Mouse (Mus musculus) right cerebral cortex, postnatal 4 days (tissue): ENCODE measurements around the gene St6galnac1.
A peak's percentile ranks its signal among the peaks of the same experiment; 100 is the strongest.
"Not testable (repeated sequence)": the region's sequence is repeated elsewhere in the genome, so short reads cannot be mapped to it uniquely, and the experiment has no call there.

Source experiments
- DNase-seq: peaks from one replicate; pipeline ENCODE4 v3.0.0-alpha.2; 2022

Gene St6galnac1

DNA sequence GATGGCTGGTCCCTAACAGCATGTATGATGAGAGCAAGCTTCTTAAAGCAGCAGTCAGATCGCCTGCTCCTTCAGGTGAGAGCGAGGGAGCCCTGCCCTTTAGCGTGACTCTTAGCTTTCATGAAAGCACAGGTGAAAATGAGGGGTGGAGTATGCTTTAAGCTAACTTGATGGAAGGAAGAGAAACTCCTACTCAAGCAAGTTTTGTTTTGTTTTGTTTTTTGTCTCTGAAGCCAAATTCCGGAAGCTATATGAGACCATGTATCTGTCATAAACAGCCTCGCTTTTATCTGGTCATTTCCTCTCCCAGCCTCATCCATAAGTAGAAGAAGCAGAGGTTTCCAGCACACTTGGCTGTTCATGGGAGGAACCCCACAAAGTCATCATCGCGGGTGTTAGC is at the start of gene St6galnac1:
St6galnac1 (minus strand) TSS at position 101 of the 400 bp plus-strand sequence.
- no peak for DNase-seq

- not testable (repeated sequence) for DNase-seq
Observed at GRCm38 (mm10) chr11:116823885-116824284, 48.6 kb upstream of the St6galnac1 start.

DNA sequence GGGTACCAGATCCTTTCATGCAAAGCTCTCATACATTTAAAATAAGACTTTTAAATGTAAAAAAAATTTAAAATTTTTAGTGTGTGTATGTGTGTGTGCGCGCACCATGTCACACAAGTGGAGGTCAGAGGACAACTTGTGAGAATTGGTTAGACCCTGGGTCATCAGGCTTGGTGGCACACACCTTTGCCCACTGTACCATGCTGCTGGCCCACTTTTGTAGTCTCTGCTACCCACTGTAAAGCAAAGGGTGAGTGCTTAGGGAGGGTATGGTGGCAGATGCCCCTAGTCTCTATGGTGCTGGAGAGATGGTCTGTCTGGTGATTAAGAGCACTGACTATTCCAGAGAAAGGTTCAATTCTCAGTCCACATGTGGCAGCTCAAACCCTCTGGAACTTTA is 47.9 kb upstream of the St6galnac1 start:
- DNase-seq: no peak

DNA sequence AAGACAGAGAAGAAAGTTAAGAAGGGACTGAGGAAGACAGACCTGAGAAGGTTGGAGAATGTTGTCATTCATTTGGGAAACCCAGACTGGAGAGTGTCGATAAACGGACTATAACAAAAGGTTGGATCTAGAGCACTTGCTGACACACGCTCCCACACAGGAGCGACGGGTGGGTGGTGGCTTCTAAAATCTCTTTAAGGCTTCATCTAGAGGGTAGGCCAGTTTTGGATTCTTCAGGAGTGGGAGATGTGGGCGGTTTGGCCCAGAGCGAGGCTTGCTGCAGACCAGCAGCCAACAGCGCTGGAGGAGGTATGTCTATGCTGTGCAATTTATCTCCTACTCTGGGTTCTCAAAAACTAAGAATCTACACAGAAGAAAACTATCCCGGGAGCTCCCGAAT is 47.3 kb upstream of the St6galnac1 start:
- DNase-seq: no peak

- DNase-seq: no peak
Observed at GRCm38 (mm10) chr11:116822215-116822614, 46.9 kb upstream of the St6galnac1 start.

GRCm38 (mm10) chr11:116821057-116821940 is 46.0 kb upstream of the St6galnac1 start:
- no peak for DNase-seq

GRCm38 (mm10) chr11:116819932-116820593 is 44.8 kb upstream of the St6galnac1 start:
- DNase-seq: no peak

GRCm38 (mm10) chr11:116818722-116819121 is 43.4 kb upstream of the St6galnac1 start:
- no peak for DNase-seq

GRCm38 (mm10) chr11:116817567-116817966 is 42.3 kb upstream of the St6galnac1 start:
- DNase-seq: no peak

- no peak for DNase-seq
Observed at GRCm38 (mm10) chr11:116816769-116817168, 41.5 kb upstream of the St6galnac1 start.

- no peak for DNase-seq
Observed at GRCm38 (mm10) chr11:116814884-116815415, 39.6 kb upstream of the St6galnac1 start.

DNA sequence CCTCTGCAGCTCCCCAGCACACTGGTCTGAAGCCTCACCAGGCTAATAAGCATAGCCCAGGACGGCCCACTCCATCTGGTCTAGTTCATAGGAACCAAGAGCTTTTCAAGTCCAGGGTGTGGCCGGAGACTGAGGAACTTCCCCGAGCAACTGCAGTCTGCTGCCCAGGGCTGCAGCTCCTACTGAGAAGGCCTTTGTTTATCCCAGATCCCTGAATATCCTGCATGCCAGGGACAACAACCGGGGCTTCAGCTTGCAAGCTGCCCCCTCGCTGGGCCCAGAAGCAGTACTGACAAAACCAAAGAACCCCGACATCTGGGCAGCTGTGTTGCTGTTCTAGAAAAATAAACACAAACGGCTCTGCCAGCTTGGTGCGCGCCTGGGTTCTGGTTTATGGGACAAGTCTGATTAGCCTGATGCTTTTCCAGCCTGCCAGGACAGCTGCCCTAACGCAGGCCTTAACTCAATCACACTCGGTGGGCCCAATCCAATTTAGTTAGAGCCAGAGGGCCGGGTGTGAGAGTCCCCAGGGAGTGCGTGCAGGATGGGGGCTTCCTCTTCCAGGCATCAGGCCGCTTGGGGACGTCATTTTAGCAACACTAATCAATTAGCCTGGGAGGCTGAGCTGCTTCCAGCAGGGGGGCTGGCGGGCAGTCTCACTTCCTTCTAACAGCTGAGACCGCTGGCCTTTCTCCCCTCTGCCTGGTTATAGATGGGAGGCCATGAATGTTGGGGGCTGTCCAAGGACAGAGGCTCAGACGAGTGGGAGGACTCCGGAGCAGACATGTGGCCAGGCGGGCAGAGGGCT is 39.0 kb upstream of the St6galnac1 start:
- DNase-seq: no peak

DNA sequence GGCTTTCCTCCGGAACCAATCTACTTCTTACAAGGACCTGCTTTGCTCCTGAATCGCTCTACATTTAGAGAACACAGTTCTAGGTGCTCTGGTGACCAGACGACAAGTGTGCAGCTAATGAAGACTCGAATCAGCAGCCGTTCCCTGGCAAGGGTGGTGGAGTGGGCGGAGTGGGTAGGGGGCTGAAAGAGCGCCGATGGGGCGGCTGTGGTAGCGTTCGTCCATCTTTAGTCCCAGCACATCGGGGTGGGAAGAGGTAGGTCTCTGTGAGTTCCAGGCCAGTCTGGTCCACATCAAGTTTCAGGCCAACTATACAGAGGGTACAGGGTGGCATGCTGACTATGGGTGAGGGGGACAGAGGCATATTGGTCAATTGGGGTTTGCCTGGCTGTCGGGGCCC is 38.3 kb upstream of the St6galnac1 start:
- no peak for DNase-seq

DNA sequence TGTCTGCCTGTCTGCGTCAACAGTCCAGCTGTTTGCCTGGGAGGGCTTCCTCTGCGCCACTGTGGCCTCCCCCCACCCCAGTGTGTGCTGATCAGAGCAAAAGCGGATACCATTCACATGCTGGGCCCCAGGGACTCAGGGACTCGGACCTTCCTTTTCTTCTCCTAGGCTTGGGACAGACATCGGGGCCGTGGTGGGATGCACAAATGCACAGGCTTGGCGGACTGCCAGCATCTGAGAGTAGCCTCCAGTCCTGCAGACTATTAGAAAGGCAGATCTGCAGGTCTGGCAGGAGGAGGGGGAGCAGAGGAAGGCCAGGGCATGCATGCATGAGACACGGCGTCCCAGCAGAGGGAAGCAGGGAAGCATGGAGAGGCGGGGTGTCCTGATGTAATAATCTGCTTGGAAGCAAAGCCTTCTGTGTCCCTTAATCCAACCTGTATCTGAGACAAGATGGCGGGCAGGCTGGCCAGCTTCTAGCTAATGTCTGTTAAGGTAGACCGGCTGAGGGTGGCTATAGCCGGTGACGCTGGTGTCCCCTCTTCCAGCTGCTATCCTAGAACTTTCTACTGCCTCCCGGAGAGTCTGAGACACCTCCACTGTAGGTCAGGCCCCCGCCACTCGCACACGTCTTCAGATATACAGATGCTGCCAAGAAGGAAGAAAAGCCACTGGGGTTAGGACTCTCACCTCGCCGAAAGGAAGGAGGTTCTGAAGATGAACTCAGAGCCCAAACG is 37.7 kb upstream of the St6galnac1 start:
- no peak for DNase-seq

DNA sequence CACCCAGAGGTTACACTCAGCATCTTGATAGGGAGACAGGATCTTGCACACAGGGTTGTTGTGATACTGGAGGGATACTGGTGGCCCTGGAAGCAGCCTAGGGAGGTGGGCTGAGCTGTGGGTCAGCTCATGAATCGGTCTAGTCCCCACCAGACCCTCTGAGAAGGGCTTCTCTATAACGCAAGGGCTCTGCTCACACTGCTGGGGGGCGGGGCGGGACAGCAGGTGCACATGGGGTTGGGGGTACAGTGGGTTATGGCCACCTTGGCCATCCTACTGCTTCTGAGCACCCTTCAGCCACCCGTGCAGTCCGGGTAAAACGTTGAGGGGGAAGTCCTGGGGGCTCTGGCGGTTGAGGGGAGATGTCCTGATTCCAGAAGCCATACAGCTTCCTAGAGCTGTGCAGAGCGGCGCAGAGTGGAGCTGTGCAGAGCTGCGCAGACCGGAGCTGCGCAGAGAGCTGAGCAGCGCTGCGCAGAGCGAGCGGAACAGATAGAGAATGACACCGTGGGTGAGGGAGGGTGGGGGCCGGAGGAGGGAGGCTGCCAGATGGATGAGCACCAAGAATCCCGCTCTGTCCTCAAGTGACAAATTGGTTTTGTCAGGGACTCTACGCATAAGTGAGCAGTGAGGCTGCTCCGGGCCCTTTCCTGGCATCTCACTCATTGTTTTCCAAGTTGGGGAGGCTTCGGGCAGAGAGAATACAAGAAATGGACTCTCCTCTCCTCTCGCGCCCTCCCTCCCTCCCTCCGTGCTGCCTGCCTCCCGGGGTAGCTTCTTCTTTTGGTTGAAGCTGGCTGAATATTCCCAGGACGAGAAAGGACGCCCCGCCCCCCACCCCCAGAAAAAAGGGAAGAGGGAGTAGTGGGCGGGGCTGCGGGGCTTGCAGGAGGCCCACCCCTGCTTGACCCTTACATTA is 35.9 kb upstream of the St6galnac1 start:
- peak; percentile 76 for DNase-seq

DNA sequence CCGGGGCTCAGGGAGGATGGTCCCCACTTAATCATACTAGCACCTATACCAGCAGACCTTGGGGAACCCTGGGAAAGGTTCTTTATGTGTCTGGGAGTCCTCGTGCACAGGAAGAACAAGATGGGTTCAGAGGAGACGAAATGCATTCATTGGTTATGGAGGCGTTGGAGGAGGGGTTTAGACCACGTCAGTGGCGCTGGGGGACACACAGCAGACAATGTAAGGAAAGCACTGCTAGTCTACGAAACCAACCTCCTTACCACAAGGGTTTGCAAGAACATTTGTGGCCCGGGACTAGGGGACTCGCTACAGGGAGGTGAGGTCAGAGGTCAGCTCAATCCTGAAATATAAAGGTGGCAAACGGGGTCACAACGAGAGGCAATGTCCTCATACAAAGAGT is 35.2 kb upstream of the St6galnac1 start:
- no peak for DNase-seq

GRCm38 (mm10) chr11:116809520-116809919 is 34.2 kb upstream of the St6galnac1 start:
- no peak for DNase-seq

DNA sequence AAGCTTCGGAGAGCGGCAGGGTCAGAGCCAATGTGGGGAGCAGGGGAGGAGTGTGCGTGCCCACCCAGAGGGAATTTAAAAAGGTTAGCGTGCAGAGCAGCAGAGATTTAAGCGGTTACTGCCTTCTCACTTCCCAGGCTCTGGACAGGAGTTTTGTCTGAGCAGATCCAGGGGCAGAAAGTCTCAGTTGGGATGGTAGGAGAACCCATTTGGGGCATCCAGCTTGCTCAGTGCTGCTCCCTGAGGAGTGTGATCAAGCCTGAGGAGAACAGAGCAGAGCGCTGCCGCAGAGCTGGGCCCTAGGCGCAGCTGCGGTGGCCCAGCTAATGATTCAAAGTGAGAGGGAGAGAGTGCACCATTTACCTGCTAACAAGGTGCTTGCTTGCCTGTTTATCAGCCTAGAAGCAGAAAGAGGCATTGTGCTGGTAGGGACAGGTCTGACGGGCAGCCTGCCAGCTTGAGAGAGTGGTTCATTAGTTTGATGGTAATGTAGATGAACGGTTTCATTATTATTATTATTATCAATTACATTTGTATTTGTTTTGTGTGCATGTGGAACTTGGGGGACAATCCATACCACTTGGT is 33.6 kb upstream of the St6galnac1 start:
- DNase-seq: no peak

DNA sequence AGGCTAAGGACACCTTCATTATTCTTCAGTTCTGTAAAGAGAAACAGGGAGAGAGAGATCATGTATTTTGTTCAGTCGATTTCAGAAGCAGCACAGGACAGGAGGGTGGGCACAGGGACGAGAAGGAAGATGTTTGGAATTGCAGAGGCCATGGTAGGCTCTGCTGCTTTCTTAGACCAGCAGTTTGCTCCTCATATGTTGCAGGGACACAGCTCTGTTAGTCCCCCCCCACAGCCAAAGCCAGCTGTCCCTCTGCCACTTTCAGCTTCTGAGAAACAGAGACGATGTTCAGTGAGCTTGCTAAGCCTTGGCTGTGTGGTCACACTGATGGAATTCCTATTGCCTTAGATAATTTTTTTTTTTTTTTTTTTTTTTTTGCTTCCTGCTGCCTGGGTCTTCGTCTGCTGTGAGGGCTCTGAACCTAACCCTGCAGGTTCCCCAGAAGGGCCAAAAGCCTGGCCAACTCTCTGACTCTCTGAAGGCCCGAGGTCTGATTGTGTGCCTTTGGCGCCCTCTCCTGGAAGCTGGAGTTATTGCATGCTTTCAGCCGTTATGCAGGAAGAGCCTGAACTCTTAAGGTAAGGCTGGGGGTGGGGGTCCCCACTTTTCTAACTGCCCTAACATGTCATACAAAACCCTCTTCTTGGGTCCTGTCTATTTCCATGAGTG is 32.8 kb upstream of the St6galnac1 start:
- DNase-seq: peak; percentile 85

DNA sequence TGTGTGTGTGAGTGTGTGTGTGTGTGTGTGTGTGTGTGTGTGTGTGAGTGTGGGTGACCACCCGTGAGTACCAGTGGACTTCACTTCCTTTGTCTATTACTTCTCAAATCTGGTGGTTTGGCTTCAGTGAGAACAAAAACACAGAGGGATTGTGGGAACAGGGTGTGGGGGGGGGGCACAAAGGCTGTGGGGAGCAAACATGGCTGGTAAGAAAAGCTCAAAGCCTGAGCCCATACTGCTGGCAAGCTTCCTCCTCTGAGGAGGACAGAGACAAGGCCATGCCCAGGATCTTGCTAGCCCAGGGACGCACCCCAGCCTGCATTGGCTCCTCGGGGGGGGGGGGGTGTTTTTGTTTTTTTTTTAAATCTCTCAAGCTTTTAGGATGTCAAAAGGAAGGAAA is 32.2 kb upstream of the St6galnac1 start:
- no peak for DNase-seq
